Mouse (Mus musculus): Measurements from ENCODE around the gene Ccdc14.
"Not testable (repeated sequence)": the region's sequence is repeated elsewhere in the genome, so short reads cannot be mapped to it uniquely, and the experiment has no call there.

Ccdc14 gene

DNA sequence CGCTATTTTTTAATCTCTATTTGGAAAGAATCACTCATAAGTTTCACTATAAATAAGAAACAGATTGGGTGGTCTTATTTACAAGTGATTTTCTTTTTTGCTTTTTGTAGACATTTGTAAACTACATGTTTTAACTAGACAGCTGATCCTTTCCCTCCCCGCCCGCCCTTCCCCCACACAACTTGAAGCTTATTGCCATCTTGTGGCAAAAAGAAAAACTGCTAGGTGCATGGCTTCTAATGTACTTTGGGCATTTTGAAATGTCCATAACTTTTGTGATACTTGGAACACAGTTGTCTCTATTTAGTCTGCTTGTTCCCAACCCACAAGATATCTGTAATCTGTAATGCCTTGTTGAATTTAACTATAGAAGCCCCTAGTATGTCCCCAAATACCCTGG lies 21.1 kb downstream of the Ccdc14 start:
- no peak for DNase-seq (ENCODE audit: low spot score in 2 of 2)

DNA sequence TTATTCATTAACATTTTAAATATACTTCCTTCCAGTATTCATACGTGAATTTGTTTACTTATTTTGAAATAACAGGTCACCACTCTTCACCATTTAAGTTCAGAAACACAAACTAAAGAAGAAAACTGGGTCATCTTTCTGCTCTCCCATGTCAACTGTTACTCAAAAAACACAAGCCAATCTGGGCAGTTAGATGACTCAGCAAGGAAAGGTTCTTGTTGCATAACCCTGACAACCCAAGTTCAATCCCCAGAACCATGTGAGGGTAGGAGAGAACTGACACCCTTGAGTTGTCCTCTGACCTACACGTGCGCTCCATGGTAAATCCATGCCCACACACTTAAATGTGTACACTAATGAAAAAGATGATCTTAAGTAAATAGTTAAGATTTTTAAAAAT lies 34.7 kb downstream of the Ccdc14 start:
- no peak for DNase-seq (ENCODE audit: low spot score in 2 of 2)

DNA sequence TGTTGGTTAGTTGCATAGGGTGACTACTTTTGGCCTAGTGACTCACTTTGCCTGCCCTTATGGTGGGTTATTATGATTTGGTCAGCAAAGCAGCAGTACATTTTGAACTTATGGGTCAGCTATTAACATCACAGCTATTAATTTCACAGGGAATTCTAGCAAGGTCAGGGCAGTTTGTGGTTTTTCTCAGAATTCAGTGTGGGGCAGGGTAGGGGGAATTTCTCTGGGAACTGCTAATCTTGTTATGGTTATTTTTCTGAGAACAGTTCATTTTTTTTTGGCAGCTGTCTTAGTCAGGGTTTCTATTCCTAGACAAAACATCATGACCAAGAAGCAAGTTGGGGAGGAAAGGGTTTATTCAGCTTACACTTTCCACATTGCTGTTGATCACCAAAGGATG lies 38.2 kb downstream of the Ccdc14 start:
- DNase-seq (ENCODE audit: low spot score in 2 of 2), result not testable (repeated sequence)

DNA sequence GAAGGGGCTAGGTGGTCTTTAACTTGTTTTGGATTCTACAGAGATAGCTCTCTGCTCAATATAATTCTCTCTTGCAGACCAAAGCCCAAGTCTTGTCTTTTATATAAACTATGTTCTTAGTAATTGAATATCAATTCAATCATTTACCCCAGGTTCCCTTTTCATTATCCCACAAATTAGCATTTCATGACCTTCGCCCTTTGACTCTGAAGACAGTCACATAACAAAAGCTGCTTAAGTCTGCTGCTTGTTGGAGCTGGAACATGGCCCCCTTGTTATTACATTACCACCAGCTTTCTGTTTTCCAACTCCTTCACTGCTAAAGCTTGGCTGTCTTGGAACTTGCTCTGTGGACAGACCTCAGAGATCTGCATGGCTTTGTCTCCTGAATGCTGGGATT lies 39.0 kb downstream of the Ccdc14 start:
- DNase-seq (ENCODE audit: low spot score in 2 of 2), result no peak

DNA sequence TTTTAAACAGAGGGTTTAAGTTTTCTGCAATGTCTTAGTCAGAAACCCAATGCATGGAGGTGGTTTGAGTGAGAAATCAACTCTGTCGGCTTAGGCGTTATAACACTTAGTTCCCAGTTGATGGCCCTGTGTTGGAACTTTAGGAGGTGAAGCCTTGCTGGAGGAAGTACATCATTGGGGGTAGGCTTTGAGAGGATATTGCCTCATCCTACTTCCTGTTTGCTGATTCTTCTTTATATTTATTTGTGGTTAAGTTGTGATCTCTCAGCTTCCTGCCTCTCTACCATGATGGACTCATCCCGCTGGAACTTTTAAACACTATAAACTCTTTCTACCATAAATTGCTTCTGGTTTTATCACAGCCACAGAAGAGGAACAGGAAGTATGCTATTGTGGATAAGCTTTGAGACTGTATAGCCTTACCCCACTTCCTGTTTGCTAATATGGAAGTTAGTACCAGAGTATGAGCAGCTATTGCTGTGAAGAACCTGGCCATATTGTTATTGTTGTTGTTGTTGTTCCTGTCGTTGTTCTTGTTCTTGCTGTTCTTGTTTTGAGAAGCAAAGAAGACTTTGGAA lies 48.3 kb downstream of the Ccdc14 start:
- no peak for DNase-seq (ENCODE audit: low spot score in 2 of 2)

DNA sequence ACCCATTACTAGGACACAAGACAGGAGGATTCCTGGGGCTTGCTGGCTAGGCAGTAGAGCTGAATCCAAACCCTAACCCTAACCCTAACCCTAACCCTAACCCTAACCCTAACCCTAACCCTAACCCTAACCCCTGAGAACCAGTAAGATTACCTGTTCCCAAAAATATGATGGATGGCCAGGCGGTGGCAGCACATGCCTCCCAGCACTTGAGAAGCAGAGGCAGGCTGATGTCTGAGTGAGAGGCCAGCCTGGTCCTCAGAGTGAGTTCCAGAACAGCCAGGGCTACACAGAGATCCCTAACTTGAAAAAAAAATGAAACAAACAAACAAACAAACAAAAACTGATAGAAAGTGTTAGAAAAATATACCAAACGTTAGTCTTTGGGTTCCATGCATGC lies 52.5 kb downstream of the Ccdc14 start:
- DNase-seq (ENCODE audit: low spot score in 2 of 2), result no peak

DNA sequence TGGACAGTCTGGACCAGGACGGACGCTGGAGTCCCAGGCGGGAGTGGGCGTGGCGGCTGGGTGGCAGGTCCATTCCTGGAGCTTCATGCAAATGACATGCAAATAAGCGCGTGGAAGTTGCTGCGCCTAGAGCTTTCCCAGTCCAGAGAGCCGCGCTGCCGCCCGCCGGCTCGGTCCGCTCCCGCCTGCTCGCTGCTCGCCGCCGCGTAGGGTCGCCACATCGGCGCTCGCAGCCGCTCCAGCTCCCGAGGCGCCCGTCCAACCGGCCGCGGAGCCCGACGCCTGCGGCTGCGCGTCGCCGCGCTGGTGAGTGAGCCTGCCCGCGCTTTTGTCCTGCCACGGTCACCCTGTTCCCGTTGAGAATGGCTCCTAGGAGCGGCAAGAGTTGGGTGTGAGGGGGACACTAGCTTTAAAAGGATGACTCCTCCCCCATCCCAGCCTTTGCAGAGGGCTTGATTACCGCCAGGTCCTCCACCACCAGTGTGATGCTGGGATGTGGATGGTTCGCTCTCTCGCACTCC lies 54.7 kb downstream of the Ccdc14 start, which contains the start of gene Mylk:
Mylk (plus strand) TSS at position 146 of the 521 bp plus-strand sequence.
- DNase-seq (ENCODE audit: low spot score in 2 of 2), result peak; percentile 69 to 86

DNA sequence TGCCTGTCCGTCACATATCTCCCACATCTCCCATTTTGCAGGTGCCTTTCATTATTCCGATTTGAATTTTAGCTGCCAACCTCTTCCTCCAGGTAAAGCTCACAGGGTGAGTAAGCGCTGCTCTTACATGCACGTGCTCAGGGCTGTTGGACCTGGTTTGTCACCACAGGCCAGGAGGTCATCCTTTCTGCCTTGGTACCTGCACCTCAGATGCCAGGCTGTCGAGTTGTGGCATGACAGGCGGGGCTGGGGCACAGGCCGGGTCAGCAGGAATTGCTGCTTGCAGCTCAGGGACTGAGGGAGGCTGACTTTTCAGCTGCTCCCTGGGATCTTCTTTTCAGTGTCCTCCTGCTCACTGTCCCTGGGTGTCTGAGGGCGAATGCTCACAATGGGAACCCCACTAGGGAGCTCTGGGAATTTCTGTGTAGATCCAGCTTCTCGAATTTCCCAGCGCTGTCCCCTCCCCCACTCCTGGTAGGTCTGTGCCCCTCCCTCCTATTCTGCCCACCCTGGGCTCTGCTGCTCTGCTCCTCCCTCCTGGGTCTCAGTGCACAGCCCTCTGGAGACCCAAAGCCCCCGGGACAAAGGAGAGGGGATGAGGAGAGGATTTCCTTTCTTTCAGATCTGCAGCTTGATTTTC lies 57.8 kb downstream of the Ccdc14 start:
- DNase-seq (ENCODE audit: low spot score in 2 of 2), result peak; percentile 42 to 64

DNA sequence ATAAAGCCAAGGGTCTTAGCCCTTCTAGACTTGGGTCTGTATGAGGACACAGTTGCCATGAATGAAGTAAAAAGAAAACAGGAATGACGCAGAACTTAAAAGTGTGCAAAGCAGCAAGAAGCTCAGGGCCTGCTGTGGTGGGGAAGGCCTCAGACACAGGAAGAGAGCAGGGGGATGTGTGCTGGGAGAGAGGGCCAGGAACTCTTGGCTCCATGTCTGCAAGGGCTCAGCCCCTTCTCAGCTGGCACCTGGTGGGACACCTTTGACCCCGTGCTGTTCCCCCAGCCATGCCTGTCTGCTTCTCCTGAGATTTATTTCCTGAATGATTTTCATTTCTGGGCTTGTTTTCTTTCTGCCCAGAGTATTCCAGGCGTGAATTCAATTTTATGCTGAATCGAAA lies 59.1 kb downstream of the Ccdc14 start:
- DNase-seq (ENCODE audit: low spot score in 2 of 2), result no peak

DNA sequence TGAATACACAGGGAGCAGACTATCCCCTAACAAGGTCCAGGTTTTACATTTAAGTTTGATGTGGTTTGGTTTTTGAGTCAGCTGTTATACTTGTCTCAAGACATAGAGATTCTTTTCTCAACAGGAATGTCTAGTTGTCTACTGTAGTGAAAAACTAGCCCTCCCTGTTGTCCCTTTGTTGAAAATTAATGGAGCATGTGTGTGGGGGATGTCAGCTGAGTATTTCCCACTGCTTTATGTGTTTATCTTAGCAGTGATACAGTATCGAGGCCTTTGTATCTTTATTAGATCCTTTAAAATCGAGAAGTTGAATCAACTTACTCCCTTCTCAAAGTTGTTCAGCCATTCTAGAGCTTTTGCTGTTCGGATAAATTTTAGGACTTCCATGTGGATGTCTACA lies 61.6 kb downstream of the Ccdc14 start:
- DNase-seq (ENCODE audit: low spot score in 2 of 2), result no peak

DNA sequence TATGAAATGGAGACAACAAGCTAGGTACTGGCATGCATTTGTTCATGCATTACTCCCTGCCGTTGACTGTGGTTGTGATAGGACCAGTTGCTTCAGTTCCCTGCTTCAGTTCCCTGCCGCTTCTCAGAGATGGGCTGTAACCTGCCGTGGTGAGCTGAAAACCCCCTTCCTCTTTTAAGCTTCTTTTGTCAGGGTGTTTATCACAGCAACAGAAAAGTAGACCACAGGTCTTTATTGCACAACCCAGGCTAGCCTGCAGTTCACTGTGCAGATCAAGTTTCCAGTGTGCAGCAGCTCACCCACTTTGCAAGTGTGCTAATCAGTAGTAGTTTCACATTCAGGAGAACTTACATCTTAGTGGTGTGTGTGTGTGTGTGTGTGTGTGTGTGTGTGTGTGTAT lies 62.6 kb downstream of the Ccdc14 start:
- DNase-seq (ENCODE audit: low spot score in 2 of 2), result no peak

DNA sequence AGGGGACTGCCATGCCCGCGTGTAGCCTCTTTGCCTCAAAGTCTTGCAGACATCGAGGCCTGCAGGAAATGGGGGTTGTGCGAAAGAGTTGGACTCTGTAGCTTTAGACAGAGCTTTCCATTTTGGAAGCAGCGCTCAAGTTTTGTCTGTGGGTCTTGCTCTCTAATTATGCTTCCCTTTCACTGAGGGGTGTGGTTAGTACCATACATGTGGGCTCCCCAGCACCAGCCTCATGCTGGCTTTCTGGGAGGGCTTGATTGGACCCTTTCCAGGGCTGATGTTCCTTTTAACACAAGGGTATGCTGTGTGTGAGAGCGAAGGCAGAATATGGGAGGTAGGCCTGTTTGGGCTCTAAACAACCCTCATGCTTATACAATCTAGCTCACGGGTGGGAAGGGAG lies 66.6 kb downstream of the Ccdc14 start:
- DNase-seq (ENCODE audit: low spot score in 2 of 2), result no peak

DNA sequence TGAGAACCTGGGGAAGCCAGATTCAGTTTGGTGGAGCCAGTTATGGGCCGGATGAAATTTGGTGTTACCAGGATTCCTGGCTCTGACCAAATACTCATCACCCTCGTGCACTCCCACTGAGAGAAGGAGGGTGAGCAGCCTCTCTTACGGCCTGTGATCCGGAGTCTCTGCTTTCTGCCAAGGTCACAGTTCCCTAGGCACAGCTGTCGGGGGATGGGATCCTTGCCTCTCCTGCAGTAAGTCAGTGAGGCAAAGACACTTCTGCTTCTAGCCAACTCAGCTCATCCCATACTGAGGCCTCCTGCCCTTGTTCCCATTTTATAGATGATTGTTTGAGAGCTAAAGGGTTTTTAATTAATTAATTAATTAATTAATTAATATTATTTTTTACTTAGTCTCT lies 67.8 kb downstream of the Ccdc14 start:
- no peak for DNase-seq (ENCODE audit: low spot score in 2 of 2)

DNA sequence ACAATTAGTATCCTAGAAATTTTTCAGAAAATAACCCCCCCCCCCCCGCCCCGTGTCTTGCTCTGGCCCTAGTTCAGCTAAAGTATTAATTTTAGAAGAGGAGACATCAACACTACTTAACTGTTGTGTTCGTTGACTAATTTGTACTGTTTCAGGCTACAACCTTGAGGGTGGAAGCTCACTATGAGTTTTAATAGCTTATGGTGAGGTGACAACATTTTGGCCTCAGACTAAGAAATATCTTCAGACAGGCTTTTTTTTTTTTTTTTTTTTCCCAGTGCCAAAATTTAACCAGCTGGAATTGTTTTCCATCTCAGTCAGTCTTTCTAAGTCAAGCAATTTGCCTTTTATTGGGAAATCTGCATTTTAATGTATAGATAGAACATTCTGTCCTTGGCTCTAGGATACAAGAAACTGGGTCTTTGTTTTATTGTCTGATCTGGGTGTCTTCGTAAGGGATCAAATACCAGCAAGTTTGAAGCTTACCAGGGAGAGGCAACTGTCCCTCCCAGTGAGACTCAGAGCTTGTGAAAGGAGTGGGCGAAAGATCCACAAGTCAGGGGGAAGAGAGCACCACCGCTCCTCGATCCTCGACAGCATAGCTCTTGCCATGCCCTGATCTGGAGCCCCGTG lies 73.7 kb downstream of the Ccdc14 start:
- no peak for DNase-seq (ENCODE audit: low spot score in 2 of 2)

DNA sequence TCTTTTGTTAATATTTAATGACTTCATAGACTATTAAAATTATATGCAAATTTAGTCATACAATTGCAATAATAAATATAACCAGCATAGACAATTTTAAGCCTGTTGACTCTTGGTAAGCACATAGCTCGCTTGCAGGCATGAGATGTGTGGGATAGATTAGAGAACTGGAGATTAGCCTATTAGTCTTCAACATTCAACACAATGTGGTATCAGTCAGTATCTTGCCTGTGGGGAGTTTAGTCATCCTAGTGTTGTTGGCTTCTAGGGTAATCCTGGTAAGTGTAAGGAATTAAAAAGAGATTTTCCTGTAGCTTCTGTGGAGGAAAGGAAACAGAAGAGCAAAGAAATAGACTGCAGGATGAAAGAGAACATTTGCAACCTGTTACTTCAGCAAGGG lies 75.2 kb downstream of the Ccdc14 start:
- DNase-seq (ENCODE audit: low spot score in 2 of 2), result no peak

DNA sequence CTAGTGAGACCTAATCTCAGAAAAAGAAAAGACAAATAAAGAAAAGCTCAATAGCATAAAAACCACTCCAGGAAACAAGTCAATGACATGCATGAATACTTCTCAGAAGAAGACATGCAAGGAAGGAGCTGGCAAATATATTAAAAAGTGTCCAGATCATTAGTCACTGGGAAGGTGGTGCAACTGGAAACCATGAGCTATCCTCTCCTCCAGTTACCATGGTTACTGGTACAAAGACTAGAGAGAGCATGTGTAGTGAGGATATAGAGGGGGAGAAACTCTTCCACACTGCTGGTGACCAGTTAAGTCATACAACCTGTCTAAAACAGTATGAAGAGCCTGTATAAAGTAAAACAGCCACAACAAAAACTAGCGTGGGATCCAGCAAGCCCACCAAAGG lies 75.8 kb downstream of the Ccdc14 start:
- DNase-seq (ENCODE audit: low spot score in 2 of 2), result no peak

DNA sequence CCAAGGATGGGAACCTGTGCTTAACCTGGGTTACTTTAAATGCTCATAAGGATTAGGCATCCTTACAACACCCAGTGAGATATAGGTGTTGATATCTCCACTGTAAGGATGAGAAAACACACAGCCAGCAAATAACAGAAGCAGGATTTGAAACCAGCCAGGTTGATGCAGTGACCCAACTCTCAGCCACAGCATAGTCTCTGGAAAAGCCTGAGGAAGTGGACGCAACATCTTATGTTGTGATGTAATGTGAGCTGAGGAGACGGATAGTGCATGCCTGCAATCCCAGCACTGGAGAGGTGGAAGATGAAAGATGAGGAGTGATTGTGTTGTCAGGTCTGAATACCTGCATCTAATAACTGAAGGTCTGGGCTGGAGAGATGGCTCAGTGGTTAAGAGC lies 77.0 kb downstream of the Ccdc14 start:
- DNase-seq (ENCODE audit: low spot score in 2 of 2), result no peak

DNA sequence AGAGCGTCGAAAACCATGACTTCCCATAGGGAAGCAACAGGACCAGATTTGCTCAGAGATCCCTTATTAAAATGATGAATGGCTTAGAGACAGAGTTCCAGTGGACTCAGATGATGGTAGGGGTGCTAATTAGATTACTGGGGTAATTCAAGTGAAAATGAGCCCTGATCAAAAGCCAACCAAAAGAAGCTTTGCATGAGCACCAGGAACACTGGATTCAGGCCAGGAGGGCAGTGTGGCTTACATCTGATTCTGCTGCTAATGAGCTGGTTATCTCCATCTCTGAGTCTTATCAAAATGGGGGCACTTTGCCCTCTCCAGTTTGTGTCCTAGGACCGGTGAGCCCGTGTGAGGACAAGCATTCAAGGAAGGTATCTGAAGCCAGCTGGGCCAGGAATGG lies 78.0 kb downstream of the Ccdc14 start:
- no peak for DNase-seq (ENCODE audit: low spot score in 2 of 2)

DNA sequence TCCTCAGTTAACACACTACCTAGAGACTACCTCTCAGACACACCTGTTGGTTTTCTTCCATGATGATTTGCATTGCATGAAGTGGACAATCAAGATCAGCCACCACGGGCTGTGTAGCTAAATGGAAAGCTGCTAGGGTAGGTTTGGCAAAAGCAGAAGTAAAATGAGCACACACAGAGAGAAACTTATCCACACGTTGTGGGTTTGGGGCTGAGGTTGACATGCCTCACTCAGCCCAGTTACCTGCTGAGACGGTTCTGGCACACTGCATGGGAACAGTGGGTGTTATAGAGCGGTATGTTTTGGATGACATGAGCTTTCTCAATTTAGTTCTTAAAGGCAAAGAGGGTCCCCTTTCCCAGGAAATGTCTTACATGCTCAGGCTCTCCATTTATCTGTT lies 79.7 kb downstream of the Ccdc14 start:
- no peak for DNase-seq (ENCODE audit: low spot score in 2 of 2)

DNA sequence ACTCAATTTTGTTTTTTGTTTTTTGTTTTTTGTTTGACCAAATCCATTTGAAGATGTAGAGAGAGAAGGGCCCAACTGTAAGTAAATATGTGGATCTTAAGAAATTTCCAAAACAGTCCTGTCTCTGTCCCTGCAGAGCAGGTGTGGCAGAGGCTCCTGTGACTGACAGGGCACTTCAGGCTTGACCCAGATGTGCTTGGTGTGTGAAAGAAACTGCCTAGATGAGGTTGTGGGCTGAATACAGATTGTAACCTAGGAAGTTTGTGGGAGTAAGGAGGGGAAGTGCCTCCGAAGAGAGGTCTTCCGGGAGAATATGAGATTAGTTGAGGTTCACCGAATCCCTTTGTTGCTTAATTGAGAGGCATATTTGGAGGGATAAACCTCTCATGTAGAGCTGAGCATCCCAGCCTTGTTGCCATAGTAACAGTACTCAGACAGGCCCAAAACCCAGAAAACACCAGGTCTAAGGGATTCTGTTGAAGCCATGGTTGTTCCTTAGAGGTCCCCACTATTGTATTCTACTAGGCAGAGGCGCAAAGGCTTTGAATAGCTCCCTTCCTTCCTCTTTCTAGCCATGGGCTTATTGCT lies 82.1 kb downstream of the Ccdc14 start:
- DNase-seq (ENCODE audit: low spot score in 2 of 2), result no peak
